Mouse (Mus musculus): Measurements from ENCODE around the gene Cdc14a. TPM values are rescaled to one million over a fixed set of nuclear protein-coding genes. Genes with fewer than 3 reads are reported as not detected.

Cdc14a gene
- polyA plus RNA-seq, 1 experiment from 2014 or later = 12.1 TPM

DNA sequence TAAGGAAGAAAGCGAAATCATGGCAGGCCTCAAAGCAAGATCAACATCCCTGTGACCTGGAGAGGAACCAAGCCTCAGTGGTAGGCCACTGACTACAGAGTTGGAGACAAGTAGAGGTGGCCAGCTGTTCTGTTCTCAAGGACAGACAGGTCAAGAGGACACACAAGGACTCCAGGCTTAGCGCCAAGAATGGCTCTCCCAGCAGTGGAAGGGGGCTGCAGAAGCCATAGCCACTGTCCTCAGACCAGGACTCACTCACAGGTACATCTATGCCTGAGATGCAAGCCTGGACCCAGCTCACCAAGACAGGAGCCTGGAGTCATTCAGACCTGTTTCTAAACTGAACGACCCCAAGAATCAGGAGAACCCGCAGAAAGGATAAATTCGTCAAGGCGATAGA is 142.2 kb downstream of the Cdc14a start:
- Histone ChIP-seq H3K27ac (ENCODE audit: low read depth) (no peak overlapping the region), H3K9me3 (ENCODE audit: low read depth, low read length) (no peaks in the 10 kb centered on the region), H3K4me3 (ENCODE audit: low read depth, low read length) (no peak overlapping the region), H3K27me3 (ENCODE audit: insufficient read depth, low read length) (no peaks in the 10 kb centered on the region), H3K4me1 (ENCODE audit: insufficient read depth) (no peaks in the 10 kb centered on the region), H3K9ac (no peak overlapping the region), H3K36me3 (ENCODE audit: insufficient read depth) (peaks cover 11% of the 10 kb centered on the region; the same call in 1 of the 2 replicates), H3K4me2 (no peak overlapping the region)
- TF ChIP-seq CTCF (IDR thresholded peaks at IDR 0.05; ENCODE audit: low read depth) = no peak
- ATAC-seq (ENCODE audit: insufficient read depth) = no peak
- whole genome bisulfite sequencing = 89% methylated on average over 6 of the region's 6 CpGs
- no peak for DNase-seq

DNA sequence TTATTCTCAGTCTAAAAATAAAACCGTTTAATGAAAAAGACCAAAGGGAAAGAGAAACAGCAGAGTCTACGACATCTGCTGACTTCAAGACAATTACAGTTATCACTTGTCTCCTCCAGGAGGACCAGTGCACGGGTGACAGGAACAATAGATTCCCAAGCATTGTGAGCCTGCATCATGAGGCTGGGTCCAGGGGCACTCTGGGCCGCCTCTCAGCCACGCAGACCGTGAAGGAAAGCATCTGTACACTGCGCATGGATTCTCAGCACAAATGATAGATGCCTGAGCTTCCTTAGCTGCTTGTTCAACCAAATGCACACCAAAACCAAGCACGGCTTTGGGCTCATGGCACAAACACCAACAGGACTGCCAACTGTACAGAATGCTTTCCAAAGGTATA is 146.7 kb downstream of the Cdc14a start:
- H3K4me3 ChIP-seq (ENCODE audit: low read depth, low read length) = no peak overlapping the region
- H3K27me3 ChIP-seq (ENCODE audit: insufficient read depth, low read length) = no peaks in the 10 kb centered on the region
- peaks cover 11% of the 10 kb centered on the region; the same call in 1 of the 2 replicates for H3K36me3 ChIP-seq (ENCODE audit: insufficient read depth)
- 87% methylated on average over 8 of the region's 8 CpGs for WGBS
- no peak for TF ChIP-seq CTCF (IDR thresholded peaks at IDR 0.05; ENCODE audit: low read depth)
- DNase-seq = no peak
- no peak for ATAC-seq (ENCODE audit: insufficient read depth)
- no peaks in the 10 kb centered on the region for H3K9me3 ChIP-seq (ENCODE audit: low read depth, low read length)
- no peak overlapping the region for H3K27ac ChIP-seq (ENCODE audit: low read depth)
- no peak overlapping the region for H3K4me2 ChIP-seq
- H3K4me1 ChIP-seq (ENCODE audit: insufficient read depth) = no peaks in the 10 kb centered on the region
- H3K9ac ChIP-seq = no peak overlapping the region

DNA sequence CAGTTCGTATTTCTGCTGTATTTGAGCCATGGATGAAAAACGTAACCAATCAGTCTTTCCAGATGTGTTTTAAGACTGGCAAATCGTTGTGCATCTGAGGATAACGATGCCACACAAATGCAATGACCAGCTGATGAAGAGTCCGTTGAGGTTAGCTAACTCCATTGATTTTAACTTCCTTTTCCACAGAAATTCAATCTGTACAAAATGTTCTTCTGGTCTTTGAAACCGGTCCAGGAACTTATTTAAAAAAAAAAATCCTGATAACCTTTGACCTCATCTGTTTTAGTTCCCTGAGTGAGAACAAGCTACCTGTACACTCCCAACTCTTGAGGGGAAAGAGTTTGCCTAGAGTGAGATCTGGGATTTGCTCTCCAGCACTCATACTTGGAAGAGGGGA is 152.2 kb downstream of the Cdc14a start:
- ATAC-seq (ENCODE audit: insufficient read depth) (no peak), DNase-seq (no peak)
- no peak overlapping the region for H3K4me3 ChIP-seq (ENCODE audit: low read depth, low read length)
- no peak overlapping the region for H3K27ac ChIP-seq (ENCODE audit: low read depth)
- H3K36me3 ChIP-seq (ENCODE audit: insufficient read depth) = no peaks in the 10 kb centered on the region
- no peaks in the 10 kb centered on the region for H3K27me3 ChIP-seq (ENCODE audit: insufficient read depth, low read length)
- H3K4me2 ChIP-seq = no peak overlapping the region
- H3K9me3 ChIP-seq (ENCODE audit: low read depth, low read length) = no peaks in the 10 kb centered on the region
- WGBS = 73% methylated on average over 6 of the region's 6 CpGs
- H3K4me1 ChIP-seq (ENCODE audit: insufficient read depth) = no peaks in the 10 kb centered on the region
- no peak overlapping the region for H3K9ac ChIP-seq
- no peak for TF ChIP-seq CTCF (IDR thresholded peaks at IDR 0.05; ENCODE audit: low read depth)

DNA sequence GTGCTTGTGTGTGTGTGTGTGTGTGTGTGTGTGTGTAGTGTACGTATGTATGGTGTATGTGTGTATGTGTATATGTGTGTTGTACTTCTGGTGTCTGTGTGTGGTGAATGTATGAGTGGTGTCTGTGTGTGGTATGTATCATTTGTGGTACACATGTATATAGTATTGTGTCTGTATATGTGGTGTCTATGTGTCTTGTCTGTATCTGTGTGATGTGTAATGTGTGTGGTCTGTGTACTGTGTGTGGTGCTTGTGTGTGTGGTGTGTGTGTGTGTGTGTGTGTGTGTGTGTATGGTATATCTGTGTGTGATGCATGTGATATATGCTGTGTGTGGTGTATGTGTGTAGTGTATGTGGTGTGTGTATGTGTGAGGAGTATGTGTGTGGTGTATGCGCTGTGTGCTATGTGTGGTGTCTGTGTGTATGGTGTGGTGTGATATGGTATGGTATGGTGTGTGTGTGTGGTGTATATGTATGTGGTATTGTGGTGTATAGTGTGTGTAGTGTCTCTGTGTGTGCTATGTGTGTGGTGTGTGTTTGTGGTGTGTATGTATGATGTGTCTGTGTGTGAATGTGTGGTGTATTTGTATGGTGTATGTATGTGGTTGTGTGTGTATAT is 156.7 kb downstream of the Cdc14a start:
- TF ChIP-seq CTCF (IDR thresholded peaks at IDR 0.05; ENCODE audit: low read depth) = no peak
- DNase-seq = no peak
- WGBS = 96% methylated on average over 2 of the region's 2 CpGs
- no peak overlapping the region for H3K9ac ChIP-seq
- ATAC-seq (ENCODE audit: insufficient read depth) = 0 out of 2 replicates have a peak, but pooled peaks have one; percentile 23
- H3K9me3 ChIP-seq (ENCODE audit: low read depth, low read length) = no peaks in the 10 kb centered on the region
- H3K4me1 ChIP-seq (ENCODE audit: insufficient read depth) = 0 out of 2 replicates have a peak, but pooled peaks cover 1% of the 10 kb centered on the region
- no peak overlapping the region for H3K27ac ChIP-seq (ENCODE audit: low read depth)
- no peaks in the 10 kb centered on the region for H3K27me3 ChIP-seq (ENCODE audit: insufficient read depth, low read length)
- H3K36me3 ChIP-seq (ENCODE audit: insufficient read depth) = no peaks in the 10 kb centered on the region
- H3K4me3 ChIP-seq (ENCODE audit: low read depth, low read length) = no peak overlapping the region
- H3K4me2 ChIP-seq = no peak overlapping the region

DNA sequence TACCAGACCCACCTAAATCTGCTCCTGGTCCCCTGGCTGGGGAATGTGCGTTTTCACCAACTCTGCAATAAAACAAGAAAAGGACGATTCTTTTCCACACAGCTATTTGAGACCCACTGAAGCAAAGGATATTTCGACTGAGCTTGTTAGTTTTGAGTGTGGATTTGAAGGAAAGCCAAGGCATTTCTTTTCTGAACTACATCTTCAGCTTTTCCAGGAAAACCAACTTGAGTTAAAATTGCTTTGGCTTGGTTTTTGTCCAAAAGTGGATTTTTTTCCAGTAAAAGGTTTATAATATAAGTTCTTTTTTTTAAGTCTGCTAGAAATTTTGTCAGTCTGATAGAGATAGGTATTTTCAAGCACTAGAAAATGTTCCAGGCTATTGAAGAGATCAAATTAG is 157.5 kb downstream of the Cdc14a start:
- Histone ChIP-seq H3K4me1 (ENCODE audit: insufficient read depth) (0 out of 2 replicates have a peak, but pooled peaks cover 3% of the 10 kb centered on the region), H3K9me3 (ENCODE audit: low read depth, low read length) (no peaks in the 10 kb centered on the region), H3K27me3 (ENCODE audit: insufficient read depth, low read length) (no peaks in the 10 kb centered on the region), H3K4me2 (no peak overlapping the region), H3K27ac (ENCODE audit: low read depth) (no peak overlapping the region), H3K9ac (no peak overlapping the region), H3K36me3 (ENCODE audit: insufficient read depth) (no peaks in the 10 kb centered on the region), H3K4me3 (ENCODE audit: low read depth, low read length) (no peak overlapping the region)
- TF ChIP-seq CTCF (IDR thresholded peaks at IDR 0.05; ENCODE audit: low read depth) = no peak
- 62% methylated on average over 3 of the region's 3 CpGs for WGBS
- ATAC-seq (ENCODE audit: insufficient read depth) (no peak), DNase-seq (peak; percentile 58)

DNA sequence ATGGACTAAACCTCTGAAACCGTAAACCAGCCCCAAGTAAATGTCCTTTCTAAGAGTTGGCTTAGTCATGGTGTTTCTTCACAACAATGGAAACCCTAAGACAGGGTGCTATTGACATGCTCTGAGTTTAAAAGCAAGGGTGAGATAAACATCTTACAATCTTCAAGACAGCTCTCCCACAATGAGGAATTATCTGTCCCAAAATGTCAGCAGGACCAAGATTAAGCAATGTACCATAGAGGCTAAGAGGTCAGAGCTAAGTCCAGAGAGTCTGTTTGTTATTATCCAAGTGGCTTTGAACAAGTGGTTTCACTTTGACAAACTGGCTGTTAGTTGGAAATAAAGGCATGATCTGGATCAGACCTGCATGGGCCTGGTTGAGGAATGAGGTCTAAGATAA is 159.9 kb downstream of the Cdc14a start:
- no peak for TF ChIP-seq CTCF (IDR thresholded peaks at IDR 0.05; ENCODE audit: low read depth)
- no peak overlapping the region for H3K9ac ChIP-seq
- 36% methylated on average over 1 of the region's 1 CpGs for WGBS
- no peaks in the 10 kb centered on the region for H3K36me3 ChIP-seq (ENCODE audit: insufficient read depth)
- H3K4me2 ChIP-seq = no peak overlapping the region
- no peaks in the 10 kb centered on the region for H3K9me3 ChIP-seq (ENCODE audit: low read depth, low read length)
- DNase-seq (peak; percentile 63), ATAC-seq (ENCODE audit: insufficient read depth) (peak; percentile 61; the same call in 1 of the 2 replicates)
- no peak overlapping the region for H3K4me3 ChIP-seq (ENCODE audit: low read depth, low read length)
- H3K27ac ChIP-seq (ENCODE audit: low read depth) = no peak overlapping the region
- H3K27me3 ChIP-seq (ENCODE audit: insufficient read depth, low read length) = no peaks in the 10 kb centered on the region
- 0 out of 2 replicates have a peak, but pooled peaks cover 3% of the 10 kb centered on the region for H3K4me1 ChIP-seq (ENCODE audit: insufficient read depth)

DNA sequence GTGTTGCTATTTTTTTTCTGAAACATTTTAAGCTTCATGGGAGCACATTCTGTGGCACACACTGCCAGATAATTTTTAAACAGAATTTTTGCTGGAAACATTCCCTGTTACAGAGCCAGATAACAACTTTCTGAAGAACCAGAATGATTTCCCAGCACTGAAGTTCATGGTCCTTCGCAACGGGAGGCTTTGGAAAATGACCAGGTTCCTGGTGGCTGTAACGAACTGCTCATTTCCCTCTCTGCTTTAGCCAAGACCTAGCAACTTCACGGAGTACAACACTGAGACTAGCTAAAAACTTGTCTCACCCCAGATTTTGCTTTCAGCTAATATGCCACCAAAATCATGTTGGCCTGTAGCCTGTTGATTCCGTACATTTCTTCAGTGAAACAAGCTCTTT is 160.8 kb downstream of the Cdc14a start:
- no peak for TF ChIP-seq CTCF (IDR thresholded peaks at IDR 0.05; ENCODE audit: low read depth)

More for the DNA sequence above, 160.8 kb downstream of the Cdc14a start:
- 0 out of 2 replicates have a peak overlapping the region, but pooled peaks have one; percentile 0 for H3K27ac ChIP-seq (ENCODE audit: low read depth)
- H3K27me3 ChIP-seq (ENCODE audit: insufficient read depth, low read length) = no peaks in the 10 kb centered on the region
- H3K4me3 ChIP-seq (ENCODE audit: low read depth, low read length) = no peak overlapping the region
- 63% methylated on average over 5 of the region's 5 CpGs for WGBS
- H3K9me3 ChIP-seq (ENCODE audit: low read depth, low read length) = no peaks in the 10 kb centered on the region
- H3K4me1 ChIP-seq (ENCODE audit: insufficient read depth) = 0 out of 2 replicates have a peak, but pooled peaks cover 3% of the 10 kb centered on the region
- ATAC-seq (ENCODE audit: insufficient read depth) (peak; percentile 19; the same call in 1 of the 2 replicates), DNase-seq (peak; percentile 84)
- no peaks in the 10 kb centered on the region for H3K36me3 ChIP-seq (ENCODE audit: insufficient read depth)
- H3K4me2 ChIP-seq = no peak overlapping the region
- H3K9ac ChIP-seq = no peak overlapping the region
